Comparison of ENCODE assay signal across 19 mouse cellular contexts in the genomic region with DNA sequence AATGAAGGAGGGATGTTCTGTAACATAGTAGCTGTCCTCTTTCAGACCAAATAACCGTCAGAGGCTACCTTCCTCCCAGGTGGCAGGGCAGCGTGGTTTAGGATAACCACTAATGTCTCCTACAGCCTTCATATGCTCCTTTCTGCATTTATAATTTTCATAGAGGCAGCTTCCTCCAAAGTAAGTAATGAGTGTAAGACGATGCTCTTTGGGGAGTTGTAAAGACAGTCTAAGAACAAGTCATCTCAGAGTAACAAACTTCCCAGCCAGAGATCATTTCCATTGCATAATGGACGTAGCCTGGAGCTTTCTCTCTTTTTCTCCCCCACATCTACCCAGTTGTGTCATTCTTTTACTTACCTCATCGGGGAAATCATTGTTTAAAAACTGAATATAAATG.
DNase-seq lines count a peak whose midpoint lies in the region; ATAC-seq and TF ChIP-seq lines count a peak whose summit lies in the region.
"Had no signal": no experiment of that assay in that cellular context is flagged by ENCODE, and none has a peak within 500 bp of the region (broad histone marks: within the 10 kb centered on the region; RNA-seq: fewer than 3 reads in every experiment).

No protein-coding gene starts in this region.

- WGBS in limb, embryonic 13.5 days = 41% methylated on average over 5 of the region's 5 CpGs
- 62% methylated on average over 5 of the region's 5 CpGs for WGBS in limb, embryonic 10.5 days
- whole genome bisulfite sequencing in limb, embryonic 14.5 days = 49% methylated on average over 5 of the region's 5 CpGs

- no peaks in the 10 kb centered on the region for H3K36me3 ChIP-seq in limb, embryonic 13.5 days
- H3K36me3 ChIP-seq in limb, embryonic 10.5 days = no peaks in the 10 kb centered on the region
- H3K36me3 ChIP-seq in limb, embryonic 14.5 days (ENCODE audit: control insufficient read depth, insufficient read depth, low read length) = no peaks in the 10 kb centered on the region
- H3K36me3 ChIP-seq: forebrain, embryonic 12.5 days; heart, embryonic 15.5 days; hindbrain, embryonic 10.5 days; intestine, embryonic 15.5 days had no signal

- no peak overlapping the region for H3K9ac ChIP-seq in limb, embryonic 13.5 days
- no peak overlapping the region for H3K9ac ChIP-seq in limb, embryonic 14.5 days (ENCODE audit: low read depth, low read length, severe bottlenecking)
- H3K9ac ChIP-seq: forebrain, embryonic 12.5 days; heart, embryonic 15.5 days; hindbrain, embryonic 14.5 days; intestine, embryonic 15.5 days had no signal

- no peak for DNase-seq in limb, embryonic 10.5 days (ENCODE audit: low spot score)
- DNase-seq in limb, embryonic 14.5 days (ENCODE audit: low spot score) = peak; percentile 66
- no peak for DNase-seq in lung, postnatal 36 days
- DNase-seq in cerebellum, adult 11-12 months = no peak
- DNase-seq: adrenal gland, adult 8-10 months; adrenal gland, postnatal 36 days; cerebellum, adult 18-20 months; cerebellum, adult 9-11 months; cerebellum, postnatal 36 days; heart, adult 2 months had no signal

- peak; percentile 44; the same call in 1 of the 2 replicates for ATAC-seq in limb, embryonic 13.5 days (ENCODE audit: low FRiP score, low read depth)
- ATAC-seq in limb, embryonic 14.5 days (ENCODE audit: low FRiP score, low read depth) = peak; percentile 50
- ATAC-seq: forebrain, embryonic 16.5 days; intestine, embryonic 15.5 days had no signal

- no peak overlapping the region for H3K27ac ChIP-seq in limb, embryonic 13.5 days
- H3K27ac ChIP-seq in limb, embryonic 10.5 days = no peak overlapping the region
- peak overlapping the region; percentile 13; the same call in 1 of the 2 replicates for H3K27ac ChIP-seq in brown adipose tissue, adult 24 weeks (replicated peaks; ENCODE audit: low read depth, low read length)
- H3K27ac ChIP-seq in limb, embryonic 14.5 days (replicated peaks; ENCODE audit: low read depth, low read length) = no peak overlapping the region
- H3K27ac ChIP-seq: forebrain, embryonic 12.5 days; heart, adult 2 months; heart, embryonic 15.5 days; hindbrain, embryonic 10.5 days; hindbrain, embryonic 14.5 days; intestine, embryonic 15.5 days had no signal

- H3K4me2 ChIP-seq in limb, embryonic 13.5 days (replicated peaks) = no peak overlapping the region
- no peak overlapping the region for H3K4me2 ChIP-seq in limb, embryonic 14.5 days (replicated peaks; ENCODE audit: low read depth, low read length, severe bottlenecking)
- H3K4me2 ChIP-seq: forebrain, embryonic 12.5 days; heart, embryonic 11.5 days; heart, embryonic 15.5 days; hindbrain, embryonic 14.5 days; intestine, embryonic 15.5 days had no signal

- no peak overlapping the region for H3K4me3 ChIP-seq in limb, embryonic 13.5 days
- no peak overlapping the region for H3K4me3 ChIP-seq in limb, embryonic 10.5 days
- no peak overlapping the region for H3K4me3 ChIP-seq in brown adipose tissue, adult 24 weeks (ENCODE audit: insufficient read depth, low read depth, low read length)
- no peak overlapping the region for H3K4me3 ChIP-seq in limb, embryonic 14.5 days (replicated peaks; ENCODE audit: low read length)
- H3K4me3 ChIP-seq: forebrain, embryonic 12.5 days; heart, adult 2 months; heart, embryonic 15.5 days; hindbrain, embryonic 10.5 days; intestine, embryonic 15.5 days had no signal

- H3K9me3 ChIP-seq in limb, embryonic 13.5 days = no peaks in the 10 kb centered on the region; the same call in 1 of the 2 replicates
- H3K9me3 ChIP-seq in limb, embryonic 10.5 days (replicated peaks) = no peaks in the 10 kb centered on the region
- no peaks in the 10 kb centered on the region for H3K9me3 ChIP-seq in limb, embryonic 14.5 days (ENCODE audit: control insufficient read depth, low read length)
- H3K9me3 ChIP-seq: forebrain, embryonic 12.5 days; heart, embryonic 15.5 days; hindbrain, embryonic 10.5 days; intestine, embryonic 15.5 days had no signal

- TF ChIP-seq POLR2A in limb, embryonic 14.5 days (IDR thresholded peaks at IDR 0.05; ENCODE audit: borderline replicate concordance, extremely low read depth, insufficient read depth, insufficient read length) = no peak

- peaks cover 17% of the 10 kb centered on the region; the same call in 1 of the 2 replicates for H3K4me1 ChIP-seq in limb, embryonic 13.5 days
- peaks cover 5% of the 10 kb centered on the region for H3K4me1 ChIP-seq in limb, embryonic 10.5 days
- H3K4me1 ChIP-seq in brown adipose tissue, adult 24 weeks (ENCODE audit: control insufficient read depth, insufficient read depth, insufficient read length, low read length) = peaks cover 9% of the 10 kb centered on the region; the same call in 1 of the 2 replicates
- H3K4me1 ChIP-seq in limb, embryonic 14.5 days (ENCODE audit: control insufficient read depth, insufficient read depth, low read length) = no peaks in the 10 kb centered on the region
- H3K4me1 ChIP-seq: hindbrain, embryonic 10.5 days; intestine, embryonic 15.5 days had no signal

- H3K27me3 ChIP-seq in limb, embryonic 13.5 days = no peaks in the 10 kb centered on the region
- no peaks in the 10 kb centered on the region for H3K27me3 ChIP-seq in limb, embryonic 10.5 days (ENCODE audit: low read depth, poor library complexity, severe bottlenecking)
- H3K27me3 ChIP-seq in limb, embryonic 14.5 days (ENCODE audit: control insufficient read depth, insufficient read depth, low read length) = no peaks in the 10 kb centered on the region
- H3K27me3 ChIP-seq: forebrain, embryonic 12.5 days; heart, embryonic 15.5 days; intestine, embryonic 15.5 days had no signal
